Mouse (Mus musculus) heart, postnatal 4 days (tissue): ENCODE measurements around the gene Usp15. TPM values are rescaled to one million over a fixed set of nuclear protein-coding genes. Genes with fewer than 3 reads are reported as not detected.

Experiments used
- DNase-seq: peaks from one replicate; pipeline ENCODE4 v3.0.0; 2021
- total RNA-seq, 2 experiments: library from RNA; stranded (reverse); gene quantifications; 2 replicates each; pipeline ENCODE4 v1.2.3; 2021

Gene Usp15
- total RNA-seq, 2 experiments from 2014 or later = 75.8 to 79.2 TPM

DNA sequence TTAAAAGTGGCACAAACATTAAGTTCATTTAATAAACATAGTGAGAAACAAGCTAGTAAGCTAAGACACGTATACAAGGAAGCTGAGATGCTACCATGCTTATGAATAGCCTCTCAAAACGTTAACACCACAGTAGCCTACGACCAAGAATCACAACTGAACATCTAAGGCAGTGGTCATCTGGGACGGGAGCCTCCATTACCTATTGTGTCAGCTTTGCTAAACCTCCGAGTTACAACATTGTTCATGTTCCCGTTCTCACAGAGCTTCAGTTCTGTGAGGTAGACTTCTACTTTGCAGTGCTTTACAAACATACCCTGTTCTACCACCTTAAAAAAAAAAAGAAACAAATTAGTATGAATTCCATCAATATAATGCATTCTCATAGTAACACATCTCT lies 25.9 kb downstream of the Usp15 start:
- no peak for DNase-seq

DNA sequence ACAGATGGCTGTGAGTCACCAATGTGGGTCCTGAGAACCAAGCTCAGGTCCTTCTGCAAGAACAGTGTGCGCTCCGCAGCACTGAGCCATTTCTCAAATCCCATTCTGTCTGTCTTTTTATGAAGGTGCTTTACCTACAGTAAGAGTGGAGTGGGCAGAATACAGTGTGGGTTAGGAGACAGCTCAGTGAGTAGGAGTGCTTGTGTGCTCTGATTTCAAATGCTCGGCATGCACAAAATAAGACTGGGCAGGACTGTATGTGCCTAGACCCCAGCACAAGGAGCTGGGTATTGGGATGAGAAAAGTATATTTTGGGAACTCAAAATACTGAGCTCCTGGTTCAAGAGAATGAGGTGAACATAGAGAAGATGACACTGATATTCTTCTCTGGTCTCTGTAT lies 31.3 kb downstream of the Usp15 start:
- no peak for DNase-seq

DNA sequence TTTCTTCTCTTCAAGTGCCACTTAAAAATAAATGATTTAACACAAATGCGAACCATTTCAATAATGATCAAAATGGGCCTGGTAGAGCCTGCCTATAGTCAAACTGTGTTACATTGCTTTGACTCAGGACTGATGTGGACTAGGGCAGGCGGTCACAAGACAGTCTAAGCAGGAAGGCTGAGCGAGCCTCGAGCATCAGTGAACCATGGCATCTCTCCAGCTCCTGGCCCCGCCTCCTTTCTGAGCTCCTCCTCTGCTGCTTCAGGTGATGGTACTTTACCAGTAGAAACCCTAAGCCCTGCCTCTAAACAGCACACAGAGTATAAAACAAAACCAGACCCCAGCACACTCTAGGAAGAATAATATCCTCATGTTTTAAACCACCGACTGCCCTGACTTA lies 36.3 kb downstream of the Usp15 start:
- DNase-seq = no peak

DNA sequence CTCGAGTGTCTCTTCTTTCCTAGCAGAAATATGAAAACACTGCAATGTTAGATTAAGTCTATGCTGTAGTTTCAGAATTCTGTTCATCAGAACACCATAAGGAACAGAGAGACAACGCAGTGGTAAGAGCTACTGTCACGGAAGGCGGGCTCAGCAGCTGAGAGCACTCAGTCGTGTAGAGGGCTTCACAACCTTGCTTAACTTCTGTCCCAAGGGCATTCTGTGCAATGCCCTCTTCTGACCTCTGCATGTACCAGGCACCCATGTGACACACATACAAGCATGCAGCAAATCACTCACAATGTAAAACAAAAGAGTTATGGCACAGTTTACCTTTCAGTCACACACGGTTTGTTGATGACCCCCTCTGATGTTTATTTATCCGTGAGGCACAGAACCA lies 37.5 kb downstream of the Usp15 start:
- no peak for DNase-seq

DNA sequence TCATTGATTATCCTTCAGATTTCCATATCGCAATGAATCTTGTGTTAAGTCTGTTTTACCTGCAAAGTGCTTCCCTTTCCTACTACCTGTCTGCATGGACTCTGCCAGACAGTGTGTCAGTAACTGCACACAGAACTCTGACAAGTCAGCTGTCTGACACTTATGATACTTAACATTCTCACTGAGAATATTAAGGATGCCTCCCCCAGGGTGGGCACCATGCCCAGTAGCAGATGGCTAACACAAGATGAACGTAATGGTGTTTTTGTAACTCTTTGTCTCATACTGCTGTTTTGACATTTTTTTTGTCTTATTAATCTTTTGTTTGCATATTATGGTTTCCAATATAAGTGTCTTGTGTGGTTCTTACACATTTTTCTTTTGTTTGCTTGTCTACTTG lies 40.4 kb downstream of the Usp15 start:
- no peak for DNase-seq

DNA sequence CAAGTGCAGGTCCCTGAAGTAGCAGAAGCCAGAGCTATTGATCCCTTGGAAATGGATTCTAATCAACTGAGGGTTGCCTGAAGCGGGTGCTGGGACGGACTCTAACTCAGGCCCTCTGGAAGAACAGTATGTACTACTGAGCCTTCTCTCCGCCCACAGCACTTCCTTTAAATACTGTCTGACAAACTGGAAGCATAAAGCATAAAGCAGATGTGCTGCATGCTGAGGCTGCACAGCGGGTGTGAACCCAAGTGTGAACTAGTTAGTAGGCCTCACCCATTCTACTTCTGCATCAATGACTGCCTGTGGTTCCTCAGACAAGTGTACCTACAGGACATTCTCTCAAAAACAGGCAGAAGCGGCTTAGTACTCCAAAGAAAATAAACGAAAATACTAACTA lies 41.0 kb downstream of the Usp15 start:
- no peak for DNase-seq

DNA sequence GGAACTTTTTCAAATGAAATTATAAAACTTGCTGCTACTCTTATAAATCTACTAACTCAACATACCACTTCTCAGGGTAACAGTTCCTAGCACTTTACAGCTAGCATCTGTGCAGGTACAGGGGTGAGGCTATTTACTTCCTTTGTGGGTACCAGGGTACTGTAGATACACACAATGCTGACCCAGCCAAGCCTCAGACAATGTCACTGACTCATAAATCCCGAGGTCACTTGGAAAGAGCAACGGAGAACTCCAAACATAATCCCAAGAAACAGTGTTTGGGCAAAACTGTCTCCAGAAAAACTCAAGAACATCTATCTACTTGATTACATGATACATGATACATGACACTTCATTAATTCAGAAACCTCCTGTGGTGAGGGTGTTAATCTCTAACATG lies 43.5 kb downstream of the Usp15 start:
- no peak for DNase-seq

DNA sequence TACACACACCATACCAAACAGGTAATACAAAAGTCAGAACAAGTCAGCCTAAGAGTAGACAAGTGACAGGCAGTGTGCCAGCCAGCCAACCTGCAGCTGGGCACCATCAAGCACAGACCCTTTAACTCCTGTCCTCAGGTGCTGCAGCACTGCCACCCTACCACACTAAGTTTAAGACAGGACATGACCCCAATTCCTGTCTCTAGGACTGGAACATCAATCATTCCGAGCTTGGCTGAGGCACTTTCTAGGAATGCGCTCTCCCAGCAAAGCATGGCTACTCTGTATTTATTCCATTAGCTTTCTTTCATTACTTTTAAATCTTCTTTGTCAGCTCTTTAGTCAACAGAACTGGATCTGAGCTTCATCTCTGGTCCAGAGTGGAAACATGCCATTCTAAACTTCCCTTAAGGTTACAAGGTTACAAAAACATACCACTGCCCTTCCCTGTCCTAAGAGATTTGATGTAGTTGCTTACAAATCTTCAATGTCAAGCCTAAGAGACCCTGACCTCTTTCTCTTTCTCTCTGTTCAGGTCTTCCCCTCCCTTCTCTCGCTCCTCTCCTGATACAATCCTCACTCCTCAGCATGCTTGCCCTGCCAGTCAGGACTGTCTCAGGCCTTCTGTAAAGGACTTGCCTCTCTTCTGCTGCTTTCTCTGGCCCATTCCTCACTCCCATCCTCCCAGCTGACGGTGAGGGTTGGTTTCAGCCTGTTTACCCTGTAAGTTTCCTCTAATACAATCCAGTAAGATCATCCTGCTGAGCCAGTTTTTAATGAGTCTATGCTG lies 48.6 kb downstream of the Usp15 start:
- no peak for DNase-seq

DNA sequence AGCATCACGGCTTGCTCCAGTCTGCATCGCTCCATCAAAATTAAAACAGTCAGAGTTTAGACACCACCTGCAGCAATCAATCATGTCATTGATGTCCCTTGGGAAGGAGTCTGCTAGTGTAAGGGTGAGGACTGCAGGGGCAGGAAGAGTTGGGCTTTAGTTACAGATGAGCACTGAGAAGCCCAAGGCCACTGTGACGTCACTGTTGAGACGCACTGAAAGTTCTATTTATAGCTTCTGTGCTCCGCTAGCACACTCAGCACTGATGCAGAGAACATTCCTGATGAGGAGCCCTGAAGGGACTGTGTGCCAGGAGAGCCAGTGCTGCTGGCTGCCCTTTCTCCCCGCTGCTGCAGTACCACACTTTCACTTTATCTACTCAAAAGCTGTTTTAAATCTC lies 49.6 kb downstream of the Usp15 start:
- DNase-seq = peak; percentile 64

DNA sequence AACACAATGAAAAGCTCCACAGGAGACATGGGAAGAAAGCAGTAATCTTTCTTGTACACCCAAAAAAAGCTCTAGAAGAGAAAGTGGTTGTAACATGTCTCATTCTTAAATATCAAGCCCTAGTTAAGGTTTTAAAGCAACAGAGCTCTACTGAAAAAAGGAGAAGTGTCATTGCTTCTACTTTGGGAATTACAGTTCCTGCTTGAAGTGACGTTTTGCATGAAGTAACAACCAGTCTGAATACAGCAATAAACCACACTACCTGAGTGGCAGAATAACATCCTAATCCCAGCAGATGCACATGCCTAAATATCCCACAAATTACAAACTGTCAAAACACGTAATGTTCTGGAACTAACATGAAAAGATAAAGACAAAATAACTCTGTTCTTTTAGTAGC lies 50.4 kb downstream of the Usp15 start:
- DNase-seq = no peak

DNA sequence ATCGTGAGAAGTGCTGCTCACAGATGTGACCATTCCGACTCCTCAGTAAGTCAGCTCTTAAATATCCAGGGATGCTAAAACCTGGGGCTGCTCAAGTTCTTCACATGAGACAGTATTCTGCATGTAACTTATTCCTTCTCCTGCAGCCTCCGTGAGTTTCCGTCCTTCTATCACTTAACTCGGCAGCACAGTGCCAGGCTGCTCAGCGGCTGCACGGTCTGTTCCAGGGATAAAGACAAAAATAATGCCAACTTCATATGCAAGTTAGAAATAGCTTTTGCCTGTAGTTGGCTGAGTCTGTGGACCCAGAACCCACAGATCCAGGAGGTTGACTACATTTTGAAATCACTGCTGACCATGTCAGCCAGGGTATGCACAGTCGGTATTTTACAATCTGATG lies 52.5 kb downstream of the Usp15 start:
- DNase-seq = no peak

DNA sequence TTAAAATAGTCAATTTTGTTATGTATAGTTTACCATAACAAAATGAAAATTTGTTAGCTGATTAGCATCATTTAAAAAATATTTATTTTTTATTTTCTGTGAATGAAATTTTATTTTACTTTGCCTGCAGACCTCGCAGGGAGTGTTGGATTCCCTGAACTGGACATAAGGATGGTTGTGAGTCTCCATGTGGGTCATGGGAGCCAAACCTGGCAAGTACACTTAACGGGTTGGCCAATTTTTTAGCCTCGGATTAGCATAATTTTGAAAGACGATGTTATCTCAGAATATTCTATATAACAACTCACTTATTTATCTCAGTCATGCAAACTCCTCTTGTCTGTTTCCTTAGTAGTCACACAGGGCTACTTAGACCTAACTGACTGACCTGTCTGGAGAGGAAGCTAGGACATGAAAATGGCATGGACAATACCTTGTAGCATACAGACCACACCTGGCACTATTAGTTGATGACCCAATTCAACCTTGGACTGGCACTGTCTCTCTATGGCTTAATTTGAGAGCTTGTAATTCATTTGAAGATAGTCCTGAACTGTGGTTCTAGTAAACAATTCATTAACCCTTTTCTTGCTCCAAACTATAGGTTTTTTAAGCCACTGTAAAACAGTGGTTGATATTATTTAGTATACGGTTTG lies 54.3 kb downstream of the Usp15 start:
- no peak for DNase-seq

DNA sequence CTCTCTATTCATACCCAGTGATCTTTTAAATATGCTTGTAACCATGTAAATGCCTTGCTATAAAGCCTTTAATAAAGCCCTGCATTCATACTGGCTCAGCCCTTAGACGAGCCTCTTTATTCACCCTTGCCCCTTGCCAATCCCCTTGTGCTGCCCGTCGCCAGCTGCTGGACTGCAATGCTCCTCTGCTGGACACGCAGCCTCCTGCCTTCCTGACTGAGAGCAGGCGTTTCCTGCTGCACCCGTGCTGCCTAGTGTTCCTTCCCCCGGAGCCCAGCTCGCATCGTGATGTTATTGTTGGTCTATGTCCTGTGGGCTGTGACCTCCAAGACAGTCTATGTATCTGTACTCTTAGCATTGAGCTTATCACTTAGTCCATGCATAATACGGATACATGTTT lies 61.0 kb downstream of the Usp15 start:
- peak; percentile 17 for DNase-seq

DNA sequence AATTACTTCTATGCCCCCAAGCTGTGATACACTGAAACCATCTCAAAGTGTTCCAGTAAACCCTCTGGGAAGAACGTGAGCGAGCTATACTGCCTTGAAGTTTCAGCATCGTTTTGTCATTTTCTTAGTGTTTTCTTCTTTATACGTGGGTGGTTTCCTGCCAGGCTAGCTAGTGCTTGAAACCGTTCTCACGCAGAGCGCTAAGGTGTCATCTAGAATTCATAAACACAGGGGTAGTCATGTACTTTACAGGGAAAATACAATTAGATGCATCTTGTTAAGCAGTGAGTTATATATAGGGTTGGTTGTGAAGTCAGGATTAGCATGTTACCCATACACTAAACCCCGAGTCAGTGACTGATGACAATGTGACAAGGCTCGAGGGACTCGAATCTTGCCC lies 65.3 kb downstream of the Usp15 start:
- DNase-seq = no peak

DNA sequence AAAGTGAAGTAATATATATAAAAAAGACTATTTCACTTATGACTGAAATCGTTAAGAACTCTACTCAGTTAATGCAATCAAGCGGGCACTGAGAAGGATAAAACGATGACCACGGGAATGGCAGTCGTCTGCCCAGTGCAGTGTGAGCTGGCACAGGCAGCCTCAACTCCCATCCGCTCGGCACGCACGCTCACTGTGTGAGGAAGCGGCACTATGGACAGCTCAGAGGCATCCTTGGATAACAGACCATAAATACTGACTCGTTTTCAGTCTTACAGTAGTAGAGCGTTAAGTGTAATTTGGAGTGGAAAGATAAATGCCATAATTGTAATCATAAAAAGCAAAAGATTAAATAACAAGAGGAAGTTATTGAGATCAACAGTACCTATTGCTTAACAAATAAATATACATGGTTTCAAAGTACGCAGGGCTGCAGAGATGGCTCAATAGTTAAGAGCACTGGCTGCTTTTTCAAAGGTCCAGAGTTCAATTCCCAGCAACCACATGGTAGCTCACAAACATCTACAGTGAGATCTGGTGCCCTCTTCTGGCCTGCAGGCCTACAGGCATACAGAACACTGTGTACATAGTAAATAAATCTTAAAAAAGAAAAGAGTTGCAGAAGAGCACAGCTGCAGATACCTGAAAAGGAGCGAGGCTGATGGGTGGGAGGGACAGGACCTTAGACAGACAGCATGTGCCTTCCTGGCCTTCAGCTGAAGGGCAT lies 76.0 kb downstream of the Usp15 start:
- DNase-seq = no peak

DNA sequence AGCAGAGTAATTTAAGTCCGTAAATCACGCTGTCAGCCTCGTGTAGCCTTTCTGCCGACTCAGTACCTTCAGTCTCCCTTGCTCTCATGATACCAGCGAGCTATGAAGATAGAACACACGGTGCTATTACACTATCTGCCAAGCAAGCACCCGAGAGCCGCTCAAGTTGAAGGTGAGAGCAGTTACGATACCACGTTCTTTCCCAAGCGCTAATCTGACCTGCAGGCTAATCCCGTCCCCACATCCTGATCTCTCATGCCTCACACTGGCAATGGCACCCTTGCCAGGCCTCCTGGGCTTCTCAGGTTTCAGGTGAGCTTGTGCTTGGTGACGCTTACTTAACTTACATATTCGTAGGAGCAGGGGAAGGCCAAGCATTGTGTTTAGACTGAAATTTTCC lies 79.9 kb downstream of the Usp15 start:
- DNase-seq = no peak

DNA sequence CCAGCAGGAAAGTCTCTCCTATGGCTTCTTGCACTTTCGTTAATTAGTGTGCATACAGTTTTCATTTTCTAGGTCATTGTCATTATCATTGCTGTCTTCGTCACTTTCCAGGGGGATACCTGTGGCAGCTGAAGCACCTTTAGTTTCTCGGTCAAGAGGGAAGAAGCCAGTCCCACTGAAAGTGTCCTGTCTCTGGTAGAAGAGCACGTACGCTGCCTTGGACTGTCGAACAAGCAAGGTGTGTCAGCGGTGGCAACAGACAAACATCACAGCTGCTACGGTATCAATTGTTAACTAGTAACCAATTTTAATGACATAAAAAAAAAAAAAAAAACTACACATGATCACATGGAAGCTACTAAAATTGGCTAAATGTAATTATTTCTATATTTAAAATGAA lies 83.3 kb downstream of the Usp15 start:
- no peak for DNase-seq

DNA sequence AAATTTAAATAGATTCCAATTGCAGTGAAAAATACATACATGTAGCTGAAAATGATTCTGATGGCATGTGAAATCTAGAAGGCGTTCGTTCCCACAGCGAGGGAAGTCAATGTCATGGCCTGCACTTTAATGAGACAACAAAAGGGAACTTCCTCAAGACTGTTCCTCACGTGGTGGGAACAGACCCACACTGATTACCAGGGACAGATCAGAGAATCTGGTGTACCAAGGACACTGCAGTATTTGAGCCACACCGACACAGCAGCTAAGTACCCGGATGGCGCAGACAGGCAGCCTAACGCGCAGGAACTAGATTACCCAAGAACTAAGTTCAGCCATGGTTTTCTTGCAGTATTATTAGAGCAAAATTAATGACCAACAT lies 84.0 kb downstream of the Usp15 start:
- DNase-seq = no peak

DNA sequence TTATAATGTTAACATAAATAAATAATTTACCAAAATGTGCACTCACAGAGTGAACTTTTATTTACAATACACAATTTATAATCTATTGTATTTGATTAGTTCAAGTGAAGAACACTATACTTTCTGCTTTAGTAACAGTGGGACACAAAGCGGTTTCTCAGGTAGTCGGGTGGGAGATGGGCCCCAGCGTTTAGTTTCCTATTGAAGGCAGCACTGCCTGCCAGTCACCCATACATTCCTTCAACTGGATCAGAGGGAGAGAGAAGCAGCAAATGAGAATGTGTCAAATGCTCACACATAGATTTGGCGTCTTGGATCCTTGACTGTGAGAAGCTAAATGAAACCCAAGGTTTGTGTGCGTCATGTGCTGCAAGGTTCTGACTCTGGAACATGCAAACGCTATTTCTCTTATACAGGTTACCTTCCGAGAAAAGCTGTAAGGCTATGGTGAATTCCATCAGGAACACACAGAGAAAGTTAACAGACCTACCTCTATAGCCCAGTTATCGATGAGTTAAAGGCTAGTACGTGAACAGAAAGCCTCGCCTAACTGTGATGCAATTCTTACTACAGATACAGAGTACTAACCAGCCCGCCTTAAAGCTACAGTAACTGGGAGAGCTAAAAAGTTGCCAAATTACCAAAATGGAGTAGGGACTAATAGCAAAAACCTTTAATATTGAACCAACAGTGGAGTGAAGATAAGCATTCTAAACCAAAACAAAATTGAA lies 84.6 kb downstream of the Usp15 start:
- DNase-seq = no peak

DNA sequence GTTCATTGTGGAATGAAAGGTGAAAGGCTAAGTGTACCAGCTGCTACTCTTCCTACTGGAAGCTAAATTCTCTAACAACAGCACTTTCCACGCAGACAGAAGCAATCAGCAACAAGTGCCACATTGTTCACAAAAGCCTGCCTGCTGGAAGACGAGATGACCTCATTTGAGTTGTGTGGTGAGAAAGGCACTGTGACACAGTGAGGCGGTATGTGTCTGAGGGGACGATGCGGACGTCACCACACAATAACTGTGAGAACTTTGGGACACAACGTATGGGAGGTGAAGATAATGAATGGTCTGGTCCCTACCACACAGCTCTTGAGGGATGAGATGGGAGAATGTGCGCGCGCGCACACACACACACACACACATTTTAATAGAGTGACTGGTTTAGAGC lies 86.2 kb downstream of the Usp15 start:
- no peak for DNase-seq

DNA sequence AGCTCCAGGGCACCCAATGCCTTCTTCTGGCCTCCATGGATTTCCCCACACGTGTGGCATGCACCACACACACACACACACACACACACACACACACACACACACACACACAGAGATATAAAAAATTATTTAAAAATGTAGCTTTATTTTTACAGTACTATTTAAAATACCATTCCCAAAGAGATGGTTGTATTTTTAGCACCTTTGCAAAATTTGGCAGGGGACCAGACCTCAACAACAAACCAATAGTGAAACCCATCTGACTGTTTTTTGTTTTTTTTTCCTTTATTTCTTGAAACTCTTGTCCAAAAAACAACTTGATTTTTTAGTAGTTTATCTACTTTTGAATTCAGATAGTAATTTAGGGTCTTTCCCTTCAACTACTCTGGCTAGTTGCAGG lies 88.3 kb downstream of the Usp15 start:
- no peak for DNase-seq

DNA sequence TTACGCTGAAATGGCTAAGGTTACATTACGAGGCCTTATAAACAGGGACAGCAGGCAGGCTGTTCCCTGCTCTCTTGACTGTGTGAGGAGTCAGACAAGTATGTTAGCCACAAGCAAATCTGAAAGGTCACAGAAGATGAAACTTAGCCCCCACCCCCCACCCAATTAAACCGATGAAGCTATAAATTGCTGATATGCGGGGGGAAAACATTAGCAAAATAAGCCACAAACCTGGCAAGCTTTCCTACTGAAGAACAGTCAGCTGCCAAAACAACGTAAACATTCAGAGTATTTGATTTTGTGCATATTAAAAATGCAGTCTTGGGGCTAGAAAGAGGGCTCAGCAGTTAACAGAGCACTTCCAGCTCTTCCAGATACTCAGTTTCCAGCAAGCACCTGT lies 88.7 kb downstream of the Usp15 start:
- no peak for DNase-seq

DNA sequence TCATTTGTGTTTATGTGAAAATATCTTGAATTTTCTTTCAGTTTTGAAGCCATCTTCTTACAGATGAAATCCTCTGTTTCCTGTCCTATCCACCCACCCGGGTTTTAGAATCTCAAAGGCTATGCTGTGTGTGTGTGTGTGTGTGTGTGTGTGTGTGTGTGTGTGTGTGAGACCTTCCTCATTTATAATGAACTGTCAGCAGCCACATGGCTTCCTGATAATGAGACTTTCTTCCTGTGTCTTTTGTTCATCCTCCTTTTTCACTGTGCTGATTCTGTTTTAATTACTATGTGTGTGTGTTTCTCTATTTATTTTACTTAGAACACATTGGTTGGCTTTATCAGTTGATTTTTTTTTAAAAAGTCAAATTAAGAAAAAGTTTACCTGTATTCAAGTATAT lies 95.5 kb downstream of the Usp15 start:
- no peak for DNase-seq
